Mouse (Mus musculus) heart, adult 8-10 months (tissue): Measurements from ENCODE around the gene Gm28043. TPM values are rescaled to one million over a fixed set of nuclear protein-coding genes. Genes with fewer than 3 reads are reported as not detected.
A peak's percentile ranks its signal among the peaks of the same experiment; 100 is the strongest.

ENCODE experiments used
- DNase-seq: peaks from one replicate; pipeline ENCODE4 v3.0.0; 2022; ENCODE audit warnings: low spot score
- total RNA-seq, 4 experiments: library from RNA; stranded (reverse); gene quantifications; 2 replicates each; pipeline ENCODE4 v1.2.4; 2022

Gene Gm28043
- total RNA-seq, 4 experiments from 2014 or later = 0.78 to 1.3 (median 0.91) TPM

- DNase-seq = no peak
Measured at GRCm38 (mm10) chr17:29680921-29681320, 66.2 kb downstream of the Gm28043 start.

- DNase-seq = no peak
Measured at GRCm38 (mm10) chr17:29681669-29682068, 67.0 kb downstream of the Gm28043 start.

- no peak for DNase-seq
Measured at GRCm38 (mm10) chr17:29682261-29682660, 67.6 kb downstream of the Gm28043 start.

GRCm38 (mm10) chr17:29683127-29683526 lies 68.5 kb downstream of the Gm28043 start:
- peak; percentile 51 for DNase-seq

- no peak for DNase-seq
Measured at GRCm38 (mm10) chr17:29684275-29684674, 69.6 kb downstream of the Gm28043 start.

GRCm38 (mm10) chr17:29686771-29687170 lies 72.1 kb downstream of the Gm28043 start:
- no peak for DNase-seq

- no peak for DNase-seq
Measured at GRCm38 (mm10) chr17:29687373-29687772, 72.7 kb downstream of the Gm28043 start.

- no peak for DNase-seq
Measured at GRCm38 (mm10) chr17:29688610-29689009, 73.9 kb downstream of the Gm28043 start.

- no peak for DNase-seq
Measured at GRCm38 (mm10) chr17:29690257-29690656, 75.6 kb downstream of the Gm28043 start.

- DNase-seq = no peak
Measured at GRCm38 (mm10) chr17:29692827-29693226, 78.2 kb downstream of the Gm28043 start.

- no peak for DNase-seq
Measured at GRCm38 (mm10) chr17:29693571-29693970, 78.9 kb downstream of the Gm28043 start.

- no peak for DNase-seq
Measured at GRCm38 (mm10) chr17:29694516-29694915, 79.8 kb downstream of the Gm28043 start.

GRCm38 (mm10) chr17:29696940-29697339 lies 82.3 kb downstream of the Gm28043 start:
- no peak for DNase-seq

GRCm38 (mm10) chr17:29698421-29698820 lies 83.7 kb downstream of the Gm28043 start:
- DNase-seq = no peak

- DNase-seq = no peak
Measured at GRCm38 (mm10) chr17:29700573-29700972, 85.9 kb downstream of the Gm28043 start.

GRCm38 (mm10) chr17:29702938-29703710 lies 88.4 kb downstream of the Gm28043 start:
- no peak for DNase-seq

GRCm38 (mm10) chr17:29704781-29705180 lies 90.1 kb downstream of the Gm28043 start:
- DNase-seq = no peak

GRCm38 (mm10) chr17:29705881-29706280 lies 91.2 kb downstream of the Gm28043 start:
- DNase-seq = no peak

- DNase-seq = no peak
Measured at GRCm38 (mm10) chr17:29706981-29707545, 92.4 kb downstream of the Gm28043 start.

- DNase-seq = no peak
Measured at GRCm38 (mm10) chr17:29708783-29709182, 94.1 kb downstream of the Gm28043 start.

GRCm38 (mm10) chr17:29710562-29711044 lies 95.9 kb downstream of the Gm28043 start:
- DNase-seq = no peak

- no peak for DNase-seq
Measured at GRCm38 (mm10) chr17:29711076-29711744, 96.5 kb downstream of the Gm28043 start.
